Mouse (Mus musculus) liver, adult 2 months (tissue): ENCODE data around the gene Trp53.

Source experiments
- CTCF ChIP-seq: fragments of 200-500 bp; IDR thresholded peaks from 2 replicates; pipeline ENCODE4 v1.5.1; 2011; ENCODE audit warnings: low read depth, low read length, control low read depth
- POLR2A ChIP-seq: fragments of 200-500 bp; IDR thresholded peaks from 2 replicates; pipeline ENCODE4 v1.6.1; 2011; ENCODE audit warnings: low read length, control low read depth; ENCODE audit not compliant: insufficient read depth; ENCODE audit errors: extremely low read depth

DNA sequence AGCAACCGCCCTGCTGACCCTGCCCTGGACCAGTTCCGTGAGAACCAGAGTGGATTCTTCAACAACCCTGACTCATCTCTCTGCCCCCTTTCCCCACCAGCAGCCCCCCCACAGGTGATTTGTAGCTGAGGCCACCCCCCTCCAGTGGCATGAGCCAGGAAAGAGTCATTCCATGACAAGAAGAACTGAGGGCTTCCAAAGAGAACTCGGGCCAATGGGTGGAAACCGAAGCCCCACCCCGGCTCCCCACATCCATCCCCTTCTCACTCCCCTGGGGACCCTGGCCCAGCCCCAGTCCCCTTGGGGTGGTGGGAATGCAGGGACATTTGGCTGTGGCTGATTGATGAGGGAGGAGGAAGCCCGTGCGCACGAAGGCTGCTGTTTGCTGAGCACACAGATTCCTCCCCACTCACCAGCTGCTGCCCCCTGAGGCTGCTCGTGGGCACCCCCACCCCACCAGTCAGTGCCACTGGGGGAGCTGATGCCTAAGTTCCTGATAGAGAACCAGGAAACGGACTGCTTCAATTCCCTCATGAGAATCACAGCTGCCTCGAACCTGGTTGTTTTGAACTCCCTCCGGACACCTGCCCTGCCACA lies 31.0 kb upstream of the Trp53 start, which contains the start of gene Dnah2:
- TF ChIP-seq POLR2A (no peak), CTCF (no peak)
